Mouse (Mus musculus): ENCODE results near the gene Tgif2. TPM values are rescaled to one million over a fixed set of nuclear protein-coding genes. Genes with fewer than 3 reads are reported as not detected.
"Not testable (repeated sequence)": the region's sequence is repeated elsewhere in the genome, so short reads cannot be mapped to it uniquely, and the experiment has no call there.

Tgif2 gene
- polyA plus RNA-seq, 1 experiment from 2014 or later, result 11.9 TPM

GRCm38 (mm10) chr2:156815412-156815811, 24.4 kb upstream of the Tgif2 start:
- Histone ChIP-seq H3K27me3 (ENCODE audit: control insufficient read depth, insufficient read depth, low read length) (no peaks in the 10 kb centered on the region), H3K4me2 (replicated peaks; ENCODE audit: low read depth) (no peak overlapping the region), H3K9me3 (ENCODE audit: control insufficient read depth, low read length) (no peaks in the 10 kb centered on the region), H3K4me3 (ENCODE audit: low read depth, low read length) (no peak overlapping the region), H3K9ac (ENCODE audit: low read length) (no peak overlapping the region), H3K27ac (replicated peaks) (no peak overlapping the region), H3K4me1 (replicated peaks; ENCODE audit: control insufficient read depth, insufficient read depth) (no peaks in the 10 kb centered on the region), H3K36me3 (ENCODE audit: control insufficient read depth, insufficient read depth, low read length) (no peaks in the 10 kb centered on the region)
- WGBS, result 70% methylated on average over 3 of the region's 3 CpGs
- DNase-seq (ENCODE audit: low spot score), result no peak
- no peak for TF ChIP-seq EP300 (optimal IDR thresholded peaks at IDR 0.05)
- TF ChIP-seq CTCF (IDR thresholded peaks at IDR 0.05; ENCODE audit: low read depth), result no peak
- ATAC-seq (ENCODE audit: low FRiP score, low TSS enrichment), result no peak

GRCm38 (mm10) chr2:156816116-156816515, 23.7 kb upstream of the Tgif2 start:
- no peak for DNase-seq (ENCODE audit: low spot score)
- WGBS, result 63% methylated on average over 1 of the region's 1 CpGs

GRCm38 (mm10) chr2:156825128-156825527, 14.7 kb upstream of the Tgif2 start:
- H3K36me3 ChIP-seq (ENCODE audit: control insufficient read depth, insufficient read depth, low read length); H3K27me3 ChIP-seq (ENCODE audit: control insufficient read depth, insufficient read depth, low read length); H3K9ac ChIP-seq (ENCODE audit: low read length); H3K27ac ChIP-seq (replicated peaks); H3K4me3 ChIP-seq (ENCODE audit: low read depth, low read length); H3K9me3 ChIP-seq (ENCODE audit: control insufficient read depth, low read length); DNase-seq (ENCODE audit: low spot score); ATAC-seq (ENCODE audit: low FRiP score, low TSS enrichment); H3K4me2 ChIP-seq (replicated peaks; ENCODE audit: low read depth); H3K4me1 ChIP-seq (replicated peaks; ENCODE audit: control insufficient read depth, insufficient read depth): not testable (repeated sequence)
- TF ChIP-seq CTCF (IDR thresholded peaks at IDR 0.05; ENCODE audit: low read depth), result peak; percentile 33
- WGBS, result 86% methylated on average over 6 of the region's 6 CpGs

More at GRCm38 (mm10) chr2:156816116-156816515, 23.7 kb upstream of the Tgif2 start:
- no peak overlapping the region for H3K4me2 ChIP-seq (replicated peaks; ENCODE audit: low read depth)
- TF ChIP-seq CTCF (IDR thresholded peaks at IDR 0.05; ENCODE audit: low read depth) (no peak), EP300 (optimal IDR thresholded peaks at IDR 0.05) (no peak)
- ATAC-seq (ENCODE audit: low FRiP score, low TSS enrichment), result no peak
- no peaks in the 10 kb centered on the region for H3K36me3 ChIP-seq (ENCODE audit: control insufficient read depth, insufficient read depth, low read length)
- no peak overlapping the region for H3K27ac ChIP-seq (replicated peaks)
- no peak overlapping the region for H3K9ac ChIP-seq (ENCODE audit: low read length)
- H3K4me3 ChIP-seq (ENCODE audit: low read depth, low read length), result no peak overlapping the region
- no peaks in the 10 kb centered on the region for H3K9me3 ChIP-seq (ENCODE audit: control insufficient read depth, low read length)
- no peaks in the 10 kb centered on the region for H3K4me1 ChIP-seq (replicated peaks; ENCODE audit: control insufficient read depth, insufficient read depth)
- no peaks in the 10 kb centered on the region for H3K27me3 ChIP-seq (ENCODE audit: control insufficient read depth, insufficient read depth, low read length)

GRCm38 (mm10) chr2:156834336-156834735, 5.5 kb upstream of the Tgif2 start:
- H3K36me3 ChIP-seq (ENCODE audit: control insufficient read depth, insufficient read depth, low read length), result no peaks in the 10 kb centered on the region
- H3K4me1 ChIP-seq (replicated peaks; ENCODE audit: control insufficient read depth, insufficient read depth), result no peaks in the 10 kb centered on the region
- H3K27me3 ChIP-seq (ENCODE audit: control insufficient read depth, insufficient read depth, low read length), result no peaks in the 10 kb centered on the region
- no peak overlapping the region for H3K4me3 ChIP-seq (ENCODE audit: low read depth, low read length)
- no peak overlapping the region for H3K4me2 ChIP-seq (replicated peaks; ENCODE audit: low read depth)
- H3K9ac ChIP-seq (ENCODE audit: low read length), result no peak overlapping the region
- TF ChIP-seq EP300 (optimal IDR thresholded peaks at IDR 0.05) (no peak), CTCF (IDR thresholded peaks at IDR 0.05; ENCODE audit: low read depth) (no peak)
- ATAC-seq (ENCODE audit: low FRiP score, low TSS enrichment), result no peak
- WGBS, result 96% methylated on average over 11 of the region's 11 CpGs
- 0 out of 2 replicates have a peak, but pooled peaks cover 6% of the 10 kb centered on the region for H3K9me3 ChIP-seq (ENCODE audit: control insufficient read depth, low read length)
- no peak for DNase-seq (ENCODE audit: low spot score)
- no peak overlapping the region for H3K27ac ChIP-seq (replicated peaks)

GRCm38 (mm10) chr2:156838839-156839238, 968 bp upstream of the Tgif2 start:
- no peak overlapping the region for H3K9ac ChIP-seq (ENCODE audit: low read length)
- DNase-seq (ENCODE audit: low spot score) (no peak), ATAC-seq (ENCODE audit: low FRiP score, low TSS enrichment) (no peak)
- TF ChIP-seq CTCF (IDR thresholded peaks at IDR 0.05; ENCODE audit: low read depth) (no peak), EP300 (optimal IDR thresholded peaks at IDR 0.05) (no peak)
- H3K4me3 ChIP-seq (ENCODE audit: low read depth, low read length), result no peak overlapping the region
- H3K36me3 ChIP-seq (ENCODE audit: control insufficient read depth, insufficient read depth, low read length), result no peaks in the 10 kb centered on the region
- no peaks in the 10 kb centered on the region for H3K27me3 ChIP-seq (ENCODE audit: control insufficient read depth, insufficient read depth, low read length)
- peak overlapping the region; percentile 89; the same call in 1 of the 2 replicates for H3K27ac ChIP-seq (replicated peaks)
- peak overlapping the region; percentile 96; the same call in 1 of the 2 replicates for H3K4me2 ChIP-seq (replicated peaks; ENCODE audit: low read depth)
- H3K4me1 ChIP-seq (replicated peaks; ENCODE audit: control insufficient read depth, insufficient read depth), result peaks cover 12% of the 10 kb centered on the region; the same call in 1 of the 2 replicates
- 64% methylated on average over 6 of the region's 6 CpGs for WGBS
- no peaks in the 10 kb centered on the region for H3K9me3 ChIP-seq (ENCODE audit: control insufficient read depth, low read length)

GRCm38 (mm10) chr2:156840301-156841027, 657 bp downstream of the Tgif2 start:
- peak; percentile 22 for ATAC-seq (ENCODE audit: low FRiP score, low TSS enrichment)
- no peaks in the 10 kb centered on the region for H3K9me3 ChIP-seq (ENCODE audit: control insufficient read depth, low read length)
- TF ChIP-seq CTCF (IDR thresholded peaks at IDR 0.05; ENCODE audit: low read depth) (no peak), EP300 (optimal IDR thresholded peaks at IDR 0.05) (no peak)
- WGBS, result under 1% methylated on average over 33 of the region's 79 CpGs
- H3K27me3 ChIP-seq (ENCODE audit: control insufficient read depth, insufficient read depth, low read length), result no peaks in the 10 kb centered on the region
- peak overlapping the region; percentile 96 for H3K4me2 ChIP-seq (replicated peaks; ENCODE audit: low read depth)
- DNase-seq (ENCODE audit: low spot score), result peak; percentile 51
- peak overlapping the region; percentile 86 for H3K9ac ChIP-seq (ENCODE audit: low read length)
- peak overlapping the region; percentile 76 for H3K4me3 ChIP-seq (ENCODE audit: low read depth, low read length)
- H3K27ac ChIP-seq (replicated peaks), result peak overlapping the region; percentile 89
- H3K36me3 ChIP-seq (ENCODE audit: control insufficient read depth, insufficient read depth, low read length), result no peaks in the 10 kb centered on the region
- H3K4me1 ChIP-seq (replicated peaks; ENCODE audit: control insufficient read depth, insufficient read depth), result peaks cover 18% of the 10 kb centered on the region; the same call in 1 of the 2 replicates

All from stomach, postnatal 0 days (tissue).